Mouse (Mus musculus): ENCODE data around the gene Gys2. TPM values are rescaled to one million over a fixed set of nuclear protein-coding genes. Genes with fewer than 3 reads are reported as not detected.

Gene Gys2
- polyA plus RNA-seq, 1 experiment from 2014 or later: not detected

- no peak overlapping the region for H3K4me3 ChIP-seq (ENCODE audit: low read length)
- H3K4me2 ChIP-seq (ENCODE audit: low read depth, low read length): no peak overlapping the region
- H3K9me3 ChIP-seq (ENCODE audit: control insufficient read depth, low read length): no peaks in the 10 kb centered on the region
- WGBS: 44% methylated on average over 4 of the region's 4 CpGs
- no peak overlapping the region for H3K27ac ChIP-seq (ENCODE audit: low read length)
- no peak overlapping the region for H3K9ac ChIP-seq (ENCODE audit: low read length)
- no peaks in the 10 kb centered on the region for H3K4me1 ChIP-seq (replicated peaks; ENCODE audit: control insufficient read depth, insufficient read depth, low read length)
- no peaks in the 10 kb centered on the region for H3K36me3 ChIP-seq (ENCODE audit: control insufficient read depth, insufficient read depth, low read length)
- no peaks in the 10 kb centered on the region for H3K27me3 ChIP-seq (ENCODE audit: control insufficient read depth, insufficient read depth, low read depth, low read length)
- no peak for ATAC-seq (ENCODE audit: low read depth)
Observed at GRCm38 (mm10) chr6:142469602-142470001, 3.3 kb downstream of the Gys2 start.

- 73% methylated on average over 6 of the region's 6 CpGs for WGBS
- no peak overlapping the region for H3K27ac ChIP-seq (ENCODE audit: low read length)
Observed at GRCm38 (mm10) chr6:142462194-142462593, 10.7 kb downstream of the Gys2 start.

GRCm38 (mm10) chr6:142459017-142459678 is 13.8 kb downstream of the Gys2 start:
- Histone ChIP-seq H3K27me3 (ENCODE audit: control insufficient read depth, insufficient read depth, low read depth, low read length) (no peaks in the 10 kb centered on the region), H3K4me1 (replicated peaks; ENCODE audit: control insufficient read depth, insufficient read depth, low read length) (no peaks in the 10 kb centered on the region), H3K9ac (ENCODE audit: low read length) (no peak overlapping the region), H3K9me3 (ENCODE audit: control insufficient read depth, low read length) (no peaks in the 10 kb centered on the region), H3K4me3 (ENCODE audit: low read length) (no peak overlapping the region), H3K27ac (ENCODE audit: low read length) (no peak overlapping the region), H3K36me3 (ENCODE audit: control insufficient read depth, insufficient read depth, low read length) (no peaks in the 10 kb centered on the region), H3K4me2 (ENCODE audit: low read depth, low read length) (no peak overlapping the region)
- 53% methylated on average over 14 of the region's 14 CpGs for WGBS
- ATAC-seq (ENCODE audit: low read depth): no peak

More at GRCm38 (mm10) chr6:142462194-142462593, 10.7 kb downstream of the Gys2 start:
- no peak for ATAC-seq (ENCODE audit: low read depth)
- Histone ChIP-seq H3K27me3 (ENCODE audit: control insufficient read depth, insufficient read depth, low read depth, low read length) (no peaks in the 10 kb centered on the region), H3K4me2 (ENCODE audit: low read depth, low read length) (no peak overlapping the region), H3K4me3 (ENCODE audit: low read length) (no peak overlapping the region), H3K4me1 (replicated peaks; ENCODE audit: control insufficient read depth, insufficient read depth, low read length) (no peaks in the 10 kb centered on the region), H3K9me3 (ENCODE audit: control insufficient read depth, low read length) (no peaks in the 10 kb centered on the region), H3K36me3 (ENCODE audit: control insufficient read depth, insufficient read depth, low read length) (no peaks in the 10 kb centered on the region), H3K9ac (ENCODE audit: low read length) (no peak overlapping the region)

GRCm38 (mm10) chr6:142458010-142458409 is 14.9 kb downstream of the Gys2 start:
- no peak overlapping the region for H3K9ac ChIP-seq (ENCODE audit: low read length)
- no peaks in the 10 kb centered on the region for H3K9me3 ChIP-seq (ENCODE audit: control insufficient read depth, low read length)
- H3K36me3 ChIP-seq (ENCODE audit: control insufficient read depth, insufficient read depth, low read length): no peaks in the 10 kb centered on the region
- no peak overlapping the region for H3K27ac ChIP-seq (ENCODE audit: low read length)
- 57% methylated on average over 7 of the region's 7 CpGs for WGBS
- no peak for ATAC-seq (ENCODE audit: low read depth)
- H3K4me2 ChIP-seq (ENCODE audit: low read depth, low read length): no peak overlapping the region
- H3K4me1 ChIP-seq (replicated peaks; ENCODE audit: control insufficient read depth, insufficient read depth, low read length): no peaks in the 10 kb centered on the region
- no peak overlapping the region for H3K4me3 ChIP-seq (ENCODE audit: low read length)
- H3K27me3 ChIP-seq (ENCODE audit: control insufficient read depth, insufficient read depth, low read depth, low read length): no peaks in the 10 kb centered on the region

- Histone ChIP-seq H3K36me3 (ENCODE audit: control insufficient read depth, insufficient read depth, low read length) (no peaks in the 10 kb centered on the region), H3K27ac (ENCODE audit: low read length) (no peak overlapping the region), H3K9me3 (ENCODE audit: control insufficient read depth, low read length) (no peaks in the 10 kb centered on the region), H3K4me2 (ENCODE audit: low read depth, low read length) (no peak overlapping the region), H3K4me1 (replicated peaks; ENCODE audit: control insufficient read depth, insufficient read depth, low read length) (no peaks in the 10 kb centered on the region), H3K27me3 (ENCODE audit: control insufficient read depth, insufficient read depth, low read depth, low read length) (no peaks in the 10 kb centered on the region), H3K9ac (ENCODE audit: low read length) (no peak overlapping the region), H3K4me3 (ENCODE audit: low read length) (no peak overlapping the region)
- ATAC-seq (ENCODE audit: low read depth): no peak
- 58% methylated on average over 7 of the region's 7 CpGs for WGBS
Observed at GRCm38 (mm10) chr6:142455314-142455996, 17.5 kb downstream of the Gys2 start.

- no peak overlapping the region for H3K9ac ChIP-seq (ENCODE audit: low read length)
- no peak overlapping the region for H3K4me3 ChIP-seq (ENCODE audit: low read length)
- no peaks in the 10 kb centered on the region for H3K27me3 ChIP-seq (ENCODE audit: control insufficient read depth, insufficient read depth, low read depth, low read length)
- ATAC-seq (ENCODE audit: low read depth): no peak
- H3K27ac ChIP-seq (ENCODE audit: low read length): no peak overlapping the region
- H3K4me2 ChIP-seq (ENCODE audit: low read depth, low read length): no peak overlapping the region
- H3K4me1 ChIP-seq (replicated peaks; ENCODE audit: control insufficient read depth, insufficient read depth, low read length): no peaks in the 10 kb centered on the region
- no peaks in the 10 kb centered on the region for H3K36me3 ChIP-seq (ENCODE audit: control insufficient read depth, insufficient read depth, low read length)
- H3K9me3 ChIP-seq (ENCODE audit: control insufficient read depth, low read length): no peaks in the 10 kb centered on the region
- 66% methylated on average over 2 of the region's 2 CpGs for WGBS
Observed at GRCm38 (mm10) chr6:142453311-142453710, 19.6 kb downstream of the Gys2 start.

- Histone ChIP-seq H3K9me3 (ENCODE audit: control insufficient read depth, low read length) (no peaks in the 10 kb centered on the region), H3K27me3 (ENCODE audit: control insufficient read depth, insufficient read depth, low read depth, low read length) (no peaks in the 10 kb centered on the region), H3K4me3 (ENCODE audit: low read length) (no peak overlapping the region), H3K4me2 (ENCODE audit: low read depth, low read length) (no peak overlapping the region), H3K4me1 (replicated peaks; ENCODE audit: control insufficient read depth, insufficient read depth, low read length) (no peaks in the 10 kb centered on the region), H3K27ac (ENCODE audit: low read length) (no peak overlapping the region), H3K36me3 (ENCODE audit: control insufficient read depth, insufficient read depth, low read length) (no peaks in the 10 kb centered on the region), H3K9ac (ENCODE audit: low read length) (no peak overlapping the region)
- no peak for ATAC-seq (ENCODE audit: low read depth)
- WGBS: 51% methylated on average over 12 of the region's 12 CpGs
Observed at GRCm38 (mm10) chr6:142451381-142451780, 21.5 kb downstream of the Gys2 start.

GRCm38 (mm10) chr6:142429072-142429471 is 43.8 kb downstream of the Gys2 start:
- Histone ChIP-seq H3K4me1 (replicated peaks; ENCODE audit: control insufficient read depth, insufficient read depth, low read length) (no peaks in the 10 kb centered on the region), H3K36me3 (ENCODE audit: control insufficient read depth, insufficient read depth, low read length) (no peaks in the 10 kb centered on the region), H3K27ac (ENCODE audit: low read length) (no peak overlapping the region), H3K27me3 (ENCODE audit: control insufficient read depth, insufficient read depth, low read depth, low read length) (no peaks in the 10 kb centered on the region), H3K9me3 (ENCODE audit: control insufficient read depth, low read length) (no peaks in the 10 kb centered on the region), H3K4me3 (ENCODE audit: low read length) (no peak overlapping the region), H3K9ac (ENCODE audit: low read length) (no peak overlapping the region), H3K4me2 (ENCODE audit: low read depth, low read length) (no peak overlapping the region)
- no peak for ATAC-seq (ENCODE audit: low read depth)

GRCm38 (mm10) chr6:142424976-142425375 is 47.9 kb downstream of the Gys2 start:
- no peak overlapping the region for H3K4me3 ChIP-seq (ENCODE audit: low read length)
- no peaks in the 10 kb centered on the region for H3K4me1 ChIP-seq (replicated peaks; ENCODE audit: control insufficient read depth, insufficient read depth, low read length)
- 70% methylated on average over 7 of the region's 7 CpGs for WGBS
- ATAC-seq (ENCODE audit: low read depth): no peak
- no peak overlapping the region for H3K4me2 ChIP-seq (ENCODE audit: low read depth, low read length)
- no peaks in the 10 kb centered on the region for H3K27me3 ChIP-seq (ENCODE audit: control insufficient read depth, insufficient read depth, low read depth, low read length)
- no peaks in the 10 kb centered on the region for H3K36me3 ChIP-seq (ENCODE audit: control insufficient read depth, insufficient read depth, low read length)
- H3K27ac ChIP-seq (ENCODE audit: low read length): no peak overlapping the region
- H3K9me3 ChIP-seq (ENCODE audit: control insufficient read depth, low read length): no peaks in the 10 kb centered on the region
- H3K9ac ChIP-seq (ENCODE audit: low read length): no peak overlapping the region
